Mouse (Mus musculus) kidney, adult 2 months (tissue): Measurements from ENCODE around the gene Ano6.

Source experiments
- CTCF ChIP-seq: fragments of 200-500 bp; conservative IDR thresholded peaks from 2 replicates; pipeline ENCODE4 v1.5.1; 2011; ENCODE audit warnings: low read depth, mild to moderate bottlenecking, control low read depth, low read length, moderate library complexity, mixed read lengths; ENCODE audit not compliant: insufficient read depth, insufficient read length
- POLR2A ChIP-seq: fragments of 200-500 bp; IDR thresholded peaks from one replicate; pipeline ENCODE4 v1.6.1; 2011; ENCODE audit warnings: low read depth, low read length, control low read depth

DNA sequence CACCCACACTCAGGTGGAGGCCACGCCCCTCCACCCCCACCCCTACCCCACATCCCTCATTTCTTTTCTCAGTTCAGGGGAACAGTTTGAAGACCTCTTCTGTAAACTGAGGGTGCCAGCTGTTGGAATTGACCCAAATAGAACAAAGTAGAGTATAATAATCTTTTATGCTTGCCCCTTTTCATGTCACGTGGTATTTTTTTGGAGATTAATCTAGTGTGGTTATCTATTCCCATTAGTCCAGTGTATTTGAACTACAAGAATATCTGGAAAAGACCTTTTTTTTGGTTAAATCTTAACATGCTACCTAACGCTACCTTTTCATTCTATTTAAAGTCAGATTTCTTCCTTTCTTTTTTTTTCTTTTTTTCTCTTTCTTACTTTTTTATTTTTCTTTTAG, 12.8 kb downstream of the Ano6 start:
- TF ChIP-seq POLR2A (no peak), CTCF (no peak)
